Mouse (Mus musculus) stomach, postnatal 0 days (tissue): ENCODE measurements at regions not wholly inside any gene's neighbourhood (a gene's known extent, or its start where the extent isn't known, plus 50 kb on each side); places are given as distances from the start of the nearest gene placed in this dataset.

Experiments
- ATAC-seq: fragments of 200-750 bp; cut with Nextera tagmentation; 2 replicates; pipeline ENCODE4 v1.8.0; 2017; ENCODE audit not compliant: low FRiP score, low TSS enrichment
- DNase-seq: peaks from one replicate; pipeline ENCODE4 v3.0.0-alpha.2; 2016; ENCODE audit warnings: low spot score
- H3K27ac ChIP-seq: fragments of 300-500 bp; sonication (generic); replicated peaks from 2 replicates; pipeline ENCODE4 v1.5.1; 2014; ENCODE audit warnings: mild to moderate bottlenecking, control low read depth
- H3K27me3 ChIP-seq: fragments of 300-500 bp; sonication (generic); 2 replicates; pipeline ENCODE4 v1.6.1; 2014; ENCODE audit warnings: low read length; ENCODE audit not compliant: control insufficient read depth, insufficient read depth
- H3K36me3 ChIP-seq: fragments of 300-500 bp; sonication (generic); 2 replicates; pipeline ENCODE4 v1.6.1; 2014; ENCODE audit warnings: low read length, mixed read lengths; ENCODE audit not compliant: control insufficient read depth, insufficient read depth
- H3K4me1 ChIP-seq: fragments of 300-500 bp; sonication (generic); replicated peaks from 2 replicates; pipeline ENCODE4 v1.6.1; 2014; ENCODE audit warnings: antibody characterized with exemption; ENCODE audit not compliant: control insufficient read depth, insufficient read depth
- H3K4me2 ChIP-seq: fragments of 300-500 bp; sonication (generic); replicated peaks from 2 replicates; pipeline ENCODE4 v1.6.1; 2014; ENCODE audit warnings: low read depth, mild to moderate bottlenecking, control low read depth, moderate library complexity
- H3K4me3 ChIP-seq: fragments of 300-500 bp; sonication (generic); 2 replicates; pipeline ENCODE4 v1.5.1; 2014; ENCODE audit warnings: low read depth, low read length, control low read depth
- H3K9ac ChIP-seq: fragments of 300-500 bp; sonication (generic); 2 replicates; pipeline ENCODE4 v1.6.1; 2014; ENCODE audit warnings: mild to moderate bottlenecking, low read length, control low read depth, mixed read lengths
- H3K9me3 ChIP-seq: fragments of 300-500 bp; sonication (generic); 2 replicates; pipeline ENCODE4 v1.6.1; 2016; ENCODE audit warnings: low read length; ENCODE audit not compliant: control insufficient read depth
- CTCF ChIP-seq: IDR thresholded peaks from 2 replicates; pipeline ENCODE4 v1.5.1; 2016; ENCODE audit warnings: antibody characterized with exemption, low read depth, mild to moderate bottlenecking, moderate library complexity
- EP300 ChIP-seq: optimal IDR thresholded peaks from 2 replicates; pipeline ENCODE3; 2016; ENCODE audit warnings: antibody characterized with exemption
- WGBS: fragments of 180-500 bp; shearing (Covaris S2); extraction: QIAGEN DNeasy Blood & Tissue Kit; methylation state at CpG from one replicate; pipeline ENCODE4 v1.1.7; 2014; 5-methylcytosine and 5-hydroxymethylcytosine counted together

DNA sequence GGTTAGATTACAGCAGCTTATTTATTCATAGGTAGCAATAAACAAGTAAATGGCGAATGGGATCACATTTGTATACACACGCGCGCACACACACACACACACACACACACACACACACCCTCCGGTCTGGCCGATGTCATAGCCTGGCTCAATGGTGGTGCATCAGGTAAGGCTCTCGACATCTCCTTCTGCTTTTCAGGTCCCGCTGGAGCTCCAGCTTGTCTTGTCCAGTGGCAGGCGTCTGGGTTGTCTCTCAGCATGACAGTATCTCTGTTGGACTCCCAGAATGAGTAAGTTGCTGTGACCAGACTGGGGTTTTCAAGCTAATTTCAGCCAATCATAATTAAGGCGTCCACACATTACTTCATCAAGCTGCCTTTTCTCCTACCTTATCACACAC lies 131.8 kb downstream of the 1810013L24Rik start:
- Histone ChIP-seq H3K36me3 (no peaks in the 10 kb centered on the region), H3K9me3 (no peaks in the 10 kb centered on the region), H3K4me3 (no peak overlapping the region), H3K9ac (no peak overlapping the region), H3K4me1 (no peaks in the 10 kb centered on the region), H3K27ac (no peak overlapping the region), H3K4me2 (no peak overlapping the region), H3K27me3 (no peaks in the 10 kb centered on the region)
- ATAC-seq (no peak), DNase-seq (no peak)
- TF ChIP-seq CTCF (no peak), EP300 (no peak)
- WGBS, result 56% methylated on average over 10 of the region's 10 CpGs

DNA sequence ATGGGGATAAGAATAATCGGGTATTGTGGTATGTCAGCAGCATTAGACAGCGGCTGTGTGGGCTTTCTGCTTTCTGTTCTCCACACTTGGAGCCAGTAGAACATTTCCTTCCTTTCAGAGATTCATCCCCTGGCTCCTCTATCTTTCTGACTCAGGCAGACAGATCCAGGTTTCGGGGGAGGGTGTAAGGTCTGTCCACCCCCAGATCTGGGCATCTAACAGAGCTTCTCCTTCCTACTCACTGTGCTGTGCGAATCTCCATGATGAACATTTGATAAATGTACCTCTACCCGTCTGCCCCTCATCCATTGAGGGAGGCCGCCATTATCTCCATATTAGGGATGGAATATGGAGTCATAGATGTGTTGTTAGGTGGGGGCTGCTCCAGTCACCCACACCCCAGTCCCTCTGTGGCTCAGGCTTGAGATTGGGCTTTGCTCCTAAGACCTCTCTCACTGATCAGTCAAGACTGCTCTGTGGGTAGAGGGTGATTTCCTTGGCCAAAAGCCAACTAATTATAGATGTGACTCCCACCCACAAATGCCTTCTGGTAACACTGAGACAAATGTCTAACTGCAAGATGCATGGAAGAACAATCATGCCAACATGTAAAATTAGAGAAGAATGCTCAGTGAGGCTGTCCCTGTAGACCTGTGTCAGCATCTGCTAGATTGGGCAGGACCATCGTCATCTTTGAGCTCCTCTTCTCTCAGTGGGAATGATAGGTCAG lies 163.8 kb downstream of the 1810013L24Rik start:
- no peaks in the 10 kb centered on the region for H3K4me1 ChIP-seq
- ATAC-seq (no peak), DNase-seq (no peak)
- H3K9ac ChIP-seq, result no peak overlapping the region
- H3K27ac ChIP-seq, result no peak overlapping the region
- no peak overlapping the region for H3K4me3 ChIP-seq
- H3K4me2 ChIP-seq, result no peak overlapping the region
- 85% methylated on average over 7 of the region's 7 CpGs for WGBS
- H3K36me3 ChIP-seq, result no peaks in the 10 kb centered on the region
- TF ChIP-seq EP300 (no peak), CTCF (no peak)
- no peaks in the 10 kb centered on the region for H3K9me3 ChIP-seq
- H3K27me3 ChIP-seq, result no peaks in the 10 kb centered on the region

DNA sequence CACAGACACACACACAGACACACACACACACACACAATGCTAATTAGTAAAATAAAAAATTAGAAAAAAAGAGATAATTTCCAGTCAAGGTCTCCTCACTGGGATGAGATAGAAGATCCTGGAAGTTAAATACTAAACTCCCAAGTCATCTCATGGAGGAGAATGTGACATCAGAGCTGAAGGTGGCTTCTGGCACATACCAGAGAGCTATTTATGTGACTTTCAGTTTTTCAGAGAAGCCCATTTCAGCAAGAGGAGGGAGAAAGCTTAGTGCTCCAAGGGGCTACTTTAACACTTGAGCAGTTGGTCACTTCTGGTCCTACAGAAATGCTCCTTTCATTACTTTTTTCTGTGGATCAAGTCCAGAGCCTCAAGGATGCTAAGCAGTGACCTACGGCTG lies 164.6 kb downstream of the 1810013L24Rik start:
- Histone ChIP-seq H3K4me2 (no peak overlapping the region), H3K4me1 (no peaks in the 10 kb centered on the region), H3K4me3 (no peak overlapping the region), H3K9ac (no peak overlapping the region), H3K9me3 (no peaks in the 10 kb centered on the region), H3K36me3 (no peaks in the 10 kb centered on the region), H3K27ac (no peak overlapping the region), H3K27me3 (no peaks in the 10 kb centered on the region)
- no peak for TF ChIP-seq EP300
- TF ChIP-seq CTCF, result no peak
- 90% methylated on average over 1 of the region's 1 CpGs for WGBS
- DNase-seq, result no peak
- no peak for ATAC-seq

DNA sequence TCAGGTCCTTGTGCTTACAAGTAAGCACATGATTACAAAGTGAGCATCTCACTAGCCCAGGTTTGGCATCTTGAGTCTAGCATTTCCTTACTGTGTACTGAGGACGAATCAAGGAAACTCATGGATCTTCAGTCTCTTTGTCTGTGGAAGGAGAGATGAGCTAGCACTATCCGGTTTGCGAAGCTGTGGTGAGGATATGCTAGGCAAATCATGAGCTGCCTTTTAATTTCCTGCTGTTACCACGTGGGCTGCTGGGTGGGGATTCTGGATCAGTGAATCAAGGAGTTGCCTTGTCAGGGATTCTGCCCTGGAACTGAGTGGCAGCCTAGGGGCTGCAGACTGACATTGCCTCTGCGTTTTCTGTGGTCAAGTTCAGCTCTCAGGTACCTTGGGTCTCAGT lies 167.3 kb downstream of the 1810013L24Rik start:
- H3K9ac ChIP-seq, result no peak overlapping the region
- H3K4me2 ChIP-seq, result no peak overlapping the region
- no peaks in the 10 kb centered on the region for H3K9me3 ChIP-seq
- TF ChIP-seq CTCF, result no peak
- TF ChIP-seq EP300, result no peak
- no peak overlapping the region for H3K4me3 ChIP-seq
- ATAC-seq (no peak), DNase-seq (no peak)
- no peak overlapping the region for H3K27ac ChIP-seq
- H3K4me1 ChIP-seq, result no peaks in the 10 kb centered on the region
- no peaks in the 10 kb centered on the region for H3K36me3 ChIP-seq
- no peaks in the 10 kb centered on the region for H3K27me3 ChIP-seq
- WGBS, result 76% methylated on average over 5 of the region's 5 CpGs

DNA sequence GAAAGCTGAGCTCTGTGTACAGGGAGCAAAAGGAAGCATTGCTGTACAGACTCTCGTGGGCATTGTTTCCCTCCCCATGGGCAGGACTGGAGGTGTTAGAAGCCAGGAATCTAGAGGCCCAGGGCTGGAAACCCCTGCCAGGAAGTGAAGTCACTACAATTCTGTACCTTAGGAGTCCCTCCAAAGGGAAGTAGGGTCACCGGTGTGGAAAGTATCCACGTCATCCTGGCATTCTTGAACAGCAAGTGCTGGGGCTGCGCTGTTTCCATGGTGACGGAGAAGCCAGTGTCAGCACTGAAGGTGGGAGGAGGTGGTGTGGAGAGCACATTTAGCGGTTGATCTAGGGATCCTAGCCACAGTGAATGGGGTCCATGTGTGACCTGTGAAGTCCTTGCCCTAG lies 174.1 kb downstream of the 1810013L24Rik start:
- no peaks in the 10 kb centered on the region for H3K9me3 ChIP-seq
- DNase-seq (no peak), ATAC-seq (no peak; the same call in 1 of the 2 replicates)
- WGBS, result 37% methylated on average over 6 of the region's 6 CpGs
- H3K4me2 ChIP-seq, result no peak overlapping the region
- H3K9ac ChIP-seq, result no peak overlapping the region
- no peak for TF ChIP-seq CTCF
- H3K36me3 ChIP-seq, result no peaks in the 10 kb centered on the region
- H3K27me3 ChIP-seq, result no peaks in the 10 kb centered on the region
- no peak overlapping the region for H3K27ac ChIP-seq
- no peak overlapping the region for H3K4me3 ChIP-seq
- H3K4me1 ChIP-seq, result no peaks in the 10 kb centered on the region

DNA sequence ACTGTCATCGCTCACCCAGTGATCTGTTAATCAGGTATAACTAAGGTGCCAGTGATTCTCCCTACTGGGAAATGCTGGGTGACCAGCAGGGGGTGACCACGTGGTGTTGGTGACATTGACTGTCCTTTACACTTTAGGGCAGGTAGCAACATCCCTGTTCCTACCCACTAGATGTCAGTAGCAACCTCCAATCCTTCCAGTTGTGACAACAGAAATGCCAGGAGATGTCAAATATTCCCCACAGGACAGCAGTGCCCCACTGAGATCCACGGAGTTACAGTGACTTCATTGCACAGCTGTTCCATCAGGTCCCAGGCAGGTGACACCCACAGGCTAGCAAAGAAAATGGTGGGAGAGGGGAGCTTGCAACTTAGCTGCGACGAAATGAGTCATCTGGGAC lies 176.0 kb downstream of the 1810013L24Rik start:
- TF ChIP-seq CTCF (peak; percentile 40), EP300 (no peak)
- ATAC-seq (no peak), DNase-seq (no peak)
- Histone ChIP-seq H3K9me3 (no peaks in the 10 kb centered on the region), H3K4me1 (no peaks in the 10 kb centered on the region), H3K9ac (no peak overlapping the region), H3K36me3 (no peaks in the 10 kb centered on the region), H3K4me2 (no peak overlapping the region), H3K27ac (no peak overlapping the region), H3K27me3 (no peaks in the 10 kb centered on the region), H3K4me3 (no peak overlapping the region)
- 35% methylated on average over 5 of the region's 5 CpGs for WGBS
